Mouse (Mus musculus) ZHBTc4 (cell line): ENCODE measurements around the gene Emilin2.

Experiments used
- DNase-seq: peaks from one replicate; pipeline ENCODE4 v3.0.0-alpha.2; 2011; ENCODE audit warnings: low read depth, low spot score

Emilin2 gene

GRCm38 (mm10) chr17:71300338-71300737, 11.4 kb downstream of the Emilin2 start:
- DNase-seq = no peak

DNA sequence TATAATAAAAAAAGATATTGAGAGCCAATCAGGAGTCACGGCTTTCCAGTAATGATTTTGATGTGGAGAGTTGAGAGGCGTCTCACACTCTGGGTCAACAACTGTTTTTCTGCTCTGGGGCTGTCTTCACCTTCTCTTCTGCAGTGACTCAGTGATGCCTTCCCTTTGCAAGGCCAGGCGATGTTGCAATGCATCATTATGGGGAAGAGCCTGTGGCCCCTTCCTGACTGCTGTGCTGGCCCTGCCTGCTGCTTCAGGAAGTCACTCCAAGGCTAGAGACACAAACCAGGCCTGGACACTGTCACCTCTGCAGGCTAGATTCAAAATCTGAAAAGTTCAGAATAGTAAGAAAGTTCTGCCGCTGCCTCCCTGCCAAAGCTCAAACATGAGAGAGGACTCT, 11.9 kb downstream of the Emilin2 start:
- DNase-seq = no peak

DNA sequence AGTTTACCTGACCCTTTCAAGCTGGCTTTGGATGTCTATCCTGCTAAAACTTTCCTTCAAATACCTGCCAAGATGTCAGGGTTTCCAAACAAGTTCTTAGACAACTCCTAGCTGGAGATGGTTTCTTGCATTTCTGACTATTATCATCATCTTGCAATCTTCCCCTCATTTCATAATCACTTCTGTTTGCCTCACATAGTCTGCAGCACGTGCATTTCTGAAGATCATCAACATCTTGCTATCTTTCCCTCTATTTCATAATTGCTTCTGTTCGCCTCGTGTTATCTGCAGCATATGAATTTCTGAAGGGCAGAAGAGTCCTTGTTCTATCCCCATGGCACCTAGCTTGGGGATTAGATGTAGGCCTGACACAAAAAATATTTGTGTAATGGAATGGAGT, 17.2 kb downstream of the Emilin2 start:
- no peak for DNase-seq

GRCm38 (mm10) chr17:71292897-71293296, 18.9 kb downstream of the Emilin2 start:
- no peak for DNase-seq

DNA sequence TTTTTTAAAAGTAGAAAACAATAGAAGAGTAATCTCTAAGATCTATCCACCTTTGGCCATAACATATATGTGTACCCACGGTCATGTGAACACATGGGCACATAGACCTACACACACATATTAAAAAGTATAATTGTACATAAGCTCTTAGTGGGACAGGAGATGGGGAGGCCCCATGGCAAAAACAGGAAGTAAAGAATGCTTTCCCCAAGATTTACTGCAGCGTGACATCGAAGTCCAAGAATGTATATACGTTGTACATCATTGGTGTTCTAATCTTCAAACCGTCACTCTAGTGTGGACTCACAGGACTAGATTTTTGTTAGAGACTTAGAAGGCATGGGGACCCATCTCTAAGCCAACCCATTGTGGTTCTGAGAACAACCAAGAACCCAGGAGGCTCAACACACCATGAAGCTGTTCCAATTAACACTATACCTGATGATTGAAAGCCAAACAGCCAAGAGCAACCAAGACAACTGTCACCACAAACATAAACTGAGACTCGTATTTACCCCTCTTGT, 19.8 kb downstream of the Emilin2 start:
- DNase-seq = no peak

- no peak for DNase-seq
These were observed 21.0 kb downstream of the Emilin2 start for GRCm38 (mm10) chr17:71290486-71291410.

- no peak for DNase-seq
These were observed 22.1 kb downstream of the Emilin2 start for GRCm38 (mm10) chr17:71289572-71290176.

- DNase-seq = no peak
These were observed 22.8 kb downstream of the Emilin2 start for GRCm38 (mm10) chr17:71288808-71289548.

- DNase-seq = no peak
These were observed 23.5 kb downstream of the Emilin2 start for GRCm38 (mm10) chr17:71288145-71288758.

- no peak for DNase-seq
These were observed 24.2 kb downstream of the Emilin2 start for GRCm38 (mm10) chr17:71287586-71287985.

DNA sequence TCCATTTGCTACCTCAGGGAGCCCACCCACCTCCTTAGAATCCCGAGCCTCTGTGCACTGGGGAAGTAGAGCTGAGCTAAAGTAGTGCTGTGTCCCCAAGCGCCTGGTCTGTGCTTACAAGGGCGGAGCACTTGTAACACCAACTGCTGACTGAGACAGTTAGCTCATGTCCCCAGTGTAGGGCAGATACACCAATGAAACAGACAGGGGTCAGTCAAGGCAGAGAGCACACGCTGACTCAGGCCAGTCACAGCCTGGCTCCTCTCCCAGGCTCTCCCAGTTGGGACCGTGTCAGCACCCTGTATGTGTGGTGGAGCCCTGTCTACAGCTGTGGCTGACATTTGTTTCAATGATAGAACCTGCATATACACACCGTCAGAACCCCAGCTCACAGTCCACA, 25.8 kb downstream of the Emilin2 start:
- DNase-seq = no peak

DNA sequence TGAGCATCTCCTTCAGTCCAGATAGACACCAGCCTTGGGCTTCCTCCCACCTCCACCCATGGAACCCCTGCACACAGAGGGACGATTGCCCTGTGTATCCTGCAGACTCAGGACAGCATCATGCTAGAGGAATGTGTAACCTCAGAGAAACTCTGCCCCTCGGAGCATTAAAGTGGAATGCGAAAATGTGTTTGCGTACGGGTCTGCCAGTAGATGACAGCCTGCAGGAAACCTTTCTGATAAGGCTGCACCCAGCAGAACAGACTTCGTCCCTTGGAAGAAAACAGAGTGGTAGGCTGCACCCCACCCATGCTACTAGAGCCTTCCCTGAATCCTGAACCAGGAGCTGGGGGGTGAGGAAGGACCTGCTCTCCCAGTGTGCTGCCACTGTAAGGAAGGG, 26.9 kb downstream of the Emilin2 start:
- no peak for DNase-seq

DNA sequence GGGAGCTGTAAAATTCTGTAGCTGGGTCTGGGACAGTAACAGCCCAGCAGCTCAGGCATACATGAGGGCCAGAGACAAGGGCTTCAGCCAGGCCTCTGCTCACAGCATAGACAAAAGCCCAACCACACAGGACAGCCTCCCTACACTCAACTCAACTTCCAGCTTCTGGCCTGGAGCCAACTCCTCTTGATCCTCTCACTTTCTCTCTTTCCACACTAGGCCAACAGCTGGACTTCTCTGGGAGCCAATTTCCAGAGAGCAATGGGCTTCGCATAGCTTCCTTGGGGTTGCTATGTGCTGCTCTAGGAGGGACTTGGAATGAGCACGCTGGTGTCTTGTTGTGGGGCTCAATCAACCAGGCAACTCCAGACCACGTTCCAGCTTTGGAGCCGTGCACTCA, 28.5 kb downstream of the Emilin2 start:
- no peak for DNase-seq

DNA sequence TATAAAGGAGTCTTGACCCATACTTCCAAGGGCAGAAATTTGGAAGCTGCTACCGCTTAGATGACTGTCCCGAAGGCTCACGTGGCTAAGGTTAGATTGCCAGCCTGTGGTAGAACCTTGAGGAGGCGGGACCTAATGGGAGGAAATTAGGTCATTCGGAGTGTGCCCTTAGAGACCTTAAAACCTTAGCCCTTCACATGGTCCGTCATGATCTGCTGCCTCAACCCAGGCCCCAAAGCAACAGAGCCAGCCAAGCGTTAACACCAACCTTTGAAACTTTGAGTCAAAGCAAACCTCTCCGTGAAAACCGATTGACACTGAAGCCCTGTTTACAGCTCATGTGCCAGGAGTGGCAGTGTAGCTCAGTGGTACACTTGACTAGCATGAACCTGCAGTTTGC, 29.1 kb downstream of the Emilin2 start:
- no peak for DNase-seq

GRCm38 (mm10) chr17:71277701-71278491, 33.9 kb downstream of the Emilin2 start:
- no peak for DNase-seq

DNA sequence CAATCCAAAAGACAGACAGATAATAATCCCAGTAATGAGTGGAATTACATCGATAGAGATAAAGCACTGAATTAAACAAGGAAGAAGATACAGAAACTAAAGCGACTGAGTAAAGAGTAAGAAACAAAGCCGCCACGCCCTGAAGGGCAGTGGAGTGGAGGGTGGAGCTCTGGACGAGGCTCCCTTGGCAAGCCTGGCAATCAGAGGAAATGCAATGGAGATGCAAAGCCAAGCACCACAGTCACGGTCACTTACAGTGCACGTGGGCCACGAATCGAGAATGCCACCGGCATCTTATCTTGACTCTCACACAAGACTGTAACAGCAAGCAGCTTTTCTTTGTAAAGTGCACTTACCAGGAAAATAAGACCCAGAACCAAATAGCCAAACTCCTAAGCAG, 35.0 kb downstream of the Emilin2 start:
- DNase-seq = no peak

DNA sequence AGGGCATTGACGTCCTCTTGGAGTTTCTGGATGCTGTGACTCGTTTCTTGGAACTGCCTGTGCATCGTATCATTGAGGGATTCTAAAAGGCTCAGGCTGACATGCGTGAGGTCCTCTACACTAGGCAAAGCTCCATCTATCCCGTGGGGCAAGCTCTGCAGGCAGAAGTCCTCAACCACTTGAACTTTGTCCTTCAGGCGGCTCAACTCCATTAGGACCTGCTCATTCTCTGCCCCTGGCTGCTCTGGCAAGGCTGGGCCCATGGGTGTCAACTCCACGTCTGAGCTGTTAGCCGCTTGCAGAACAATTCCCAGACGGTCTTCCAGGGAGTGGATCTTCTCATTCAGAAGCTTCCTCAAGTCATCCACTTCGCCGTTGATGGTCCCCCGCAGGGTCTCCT, 37.9 kb downstream of the Emilin2 start:
- no peak for DNase-seq

GRCm38 (mm10) chr17:71268599-71268998, 43.2 kb downstream of the Emilin2 start:
- DNase-seq = no peak

DNA sequence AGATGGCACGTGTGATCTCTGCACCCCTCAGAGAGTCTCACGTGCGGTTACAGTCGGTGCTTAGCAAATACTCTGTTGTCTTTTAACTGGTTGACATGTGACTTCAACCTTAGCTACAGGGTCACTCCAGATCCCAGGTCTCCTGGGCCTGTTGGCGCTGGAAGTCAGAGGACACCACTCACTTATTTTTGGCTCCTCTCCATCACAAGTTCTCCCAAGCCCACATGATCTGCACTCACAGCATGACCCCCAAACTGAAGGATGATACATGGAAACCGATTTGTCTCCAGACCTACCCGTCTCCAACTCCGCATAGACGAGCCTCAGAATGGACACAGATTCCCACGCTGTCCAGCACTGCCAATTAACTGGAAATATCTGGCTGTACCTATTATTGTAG, 43.6 kb downstream of the Emilin2 start:
- DNase-seq = no peak

- no peak for DNase-seq
These were observed 44.4 kb downstream of the Emilin2 start for GRCm38 (mm10) chr17:71267374-71267773.
